Mouse (Mus musculus) G1E (cell line): Measurements from ENCODE around the gene Sec22a. TPM values are rescaled to one million over a fixed set of nuclear protein-coding genes. Genes with fewer than 3 reads are reported as not detected.

Experiments used
- ATAC-seq: 2 replicates; pipeline ENCODE4 v1.8.0; 2016; ENCODE audit warnings: mild to moderate bottlenecking; ENCODE audit not compliant: insufficient number of reproducible peaks, poor library complexity, low FRiP score, severe bottlenecking; ENCODE audit errors: extremely low read depth
- DNase-seq: peaks from one replicate; pipeline ENCODE4 v3.0.0; 2012; ENCODE audit warnings: low spot score
- H3K27me3 ChIP-seq: 2 replicates; pipeline ENCODE4 v1.6.1; 2012; ENCODE audit warnings: mild to moderate bottlenecking, low read length, inconsistent platforms; ENCODE audit not compliant: insufficient read depth
- H3K36me3 ChIP-seq: replicated peaks from 2 replicates; pipeline ENCODE3; 2012; ENCODE audit warnings: mild to moderate bottlenecking, inconsistent platforms
- H3K4me1 ChIP-seq: 2 replicates; pipeline ENCODE4 v1.6.1; 2012; ENCODE audit warnings: low read depth, low read length, inconsistent platforms, mixed read lengths; ENCODE audit not compliant: insufficient read depth
- H3K4me3 ChIP-seq: 2 replicates; pipeline ENCODE4 v1.5.1; 2012; ENCODE audit warnings: low read depth, mild to moderate bottlenecking, inconsistent platforms, low read length, moderate library complexity, mixed read lengths
- H3K9me3 ChIP-seq: replicated peaks from 2 replicates; pipeline ENCODE4 v1.6.1; 2012; ENCODE audit warnings: inconsistent platforms
- CTCF ChIP-seq: IDR thresholded peaks from 2 replicates; pipeline ENCODE4 v1.5.1; 2012; ENCODE audit warnings: low read depth, low read length, inconsistent platforms, mixed read lengths
- GATA1 ChIP-seq: IDR thresholded peaks from 2 replicates; pipeline ENCODE4 v1.6.1; 2012; ENCODE audit warnings: borderline replicate concordance, low read length, inconsistent platforms, mixed read lengths
- GATA2 ChIP-seq: IDR thresholded peaks from 2 replicates; pipeline ENCODE4 v1.6.1; 2012; ENCODE audit warnings: low read depth, low read length, inconsistent platforms, borderline replicate concordance
- POLR2AphosphoS5 ChIP-seq: IDR thresholded peaks from 2 replicates; pipeline ENCODE4 v1.6.1; 2012; ENCODE audit warnings: low read depth, low read length, inconsistent platforms; ENCODE audit not compliant: insufficient replicate concordance
- TAL1 ChIP-seq: conservative IDR thresholded peaks from 2 replicates; pipeline ENCODE4 v1.6.1; 2012; ENCODE audit warnings: low read depth, low read length, inconsistent platforms, mixed read lengths
- polyA plus RNA-seq: library from polyadenylated mRNA; stranded (reverse); fragments of >175 nt; gene quantifications from 2 replicates; pipeline ENCODE4 v1.2.3, GENCODE M21; 2012
- total RNA-seq, 2 experiments: library from RNA; stranded (forward) in 1 of 2; stranded (reverse) in 1 of 2; fragments of 200-1000 nt in 1 of 2; fragments of >200 nt in 1 of 2; fragmentation: Nextera tagmentation in 1 of 2; gene quantifications; 2 replicates each; pipeline ENCODE4 v1.2.3; 2014 to 2017

The Sec22a gene
- total and polyA plus RNA-seq, 3 experiments, result 0.46 to 26.7 (median 16.3) TPM

DNA sequence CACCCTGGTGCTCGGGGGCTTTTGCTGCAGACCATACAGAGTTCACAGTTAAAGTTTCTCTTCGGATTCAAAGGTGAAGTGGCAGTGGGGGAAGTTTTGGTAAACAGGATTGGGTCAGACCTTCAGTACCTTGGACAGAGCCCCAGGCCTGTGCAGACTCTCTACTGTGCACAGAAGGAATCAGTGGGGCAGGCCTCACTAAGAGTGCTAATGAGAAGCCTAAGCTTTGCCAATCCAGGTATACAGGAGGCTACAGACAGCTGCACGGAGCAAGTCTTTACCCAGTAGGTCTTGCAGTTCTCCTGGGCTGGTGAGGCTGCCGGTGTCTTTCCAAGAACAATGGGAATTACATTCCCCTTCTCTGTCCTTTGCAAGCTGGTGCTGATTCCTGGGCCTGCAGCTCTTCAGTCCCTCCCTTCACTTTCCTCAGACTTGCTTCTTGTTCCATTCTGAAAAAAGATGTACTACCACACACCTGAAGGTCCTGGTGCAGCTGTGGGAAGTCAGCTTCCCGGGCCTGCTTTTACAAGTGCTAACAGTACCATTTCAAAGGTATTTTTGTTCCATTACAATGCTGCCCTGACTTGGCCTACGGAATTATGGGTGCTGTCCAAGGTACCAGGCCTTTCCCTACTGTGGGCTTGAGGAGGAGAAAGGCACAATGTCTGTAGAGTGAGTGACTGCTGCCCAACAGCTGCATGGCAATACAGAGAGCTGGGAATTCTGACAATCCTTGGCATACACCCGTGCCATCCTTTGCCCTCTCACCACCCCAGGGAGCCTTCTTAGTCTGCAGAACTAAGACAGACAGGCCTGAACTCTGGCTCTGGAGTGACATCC, 61.1 kb downstream of the Sec22a start:
- no peak overlapping the region for H3K4me3 ChIP-seq
- ATAC-seq (no peak), DNase-seq (peak; percentile 16)
- H3K9me3 ChIP-seq, result no peaks in the 10 kb centered on the region
- peaks cover 7% of the 10 kb centered on the region for H3K36me3 ChIP-seq
- TF ChIP-seq GATA1 (no peak), POLR2AphosphoS5 (no peak), TAL1 (no peak), GATA2 (no peak), CTCF (no peak)
- H3K4me1 ChIP-seq, result no peaks in the 10 kb centered on the region
- H3K27me3 ChIP-seq, result no peaks in the 10 kb centered on the region

DNA sequence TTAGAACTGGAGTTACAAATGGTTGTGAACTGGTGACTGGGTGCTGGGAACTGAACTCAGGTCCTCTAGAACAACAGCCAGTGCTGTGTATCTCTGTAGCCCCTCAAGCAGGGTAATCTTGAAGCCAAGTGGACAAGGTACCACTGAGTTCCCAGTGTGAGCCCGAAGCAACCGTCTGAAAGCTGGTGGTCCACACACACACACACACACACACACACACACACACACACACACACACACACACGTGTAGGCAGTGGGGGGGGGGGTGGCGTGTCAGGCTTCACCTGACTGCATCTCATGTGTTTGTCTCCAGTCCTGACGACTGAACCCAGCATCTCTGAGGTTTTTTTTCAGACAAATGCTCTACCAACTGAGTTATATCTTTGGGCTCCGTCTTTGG, 63.6 kb downstream of the Sec22a start:
- peaks cover 7% of the 10 kb centered on the region for H3K36me3 ChIP-seq
- DNase-seq (no peak), ATAC-seq (no peak)
- H3K4me3 ChIP-seq, result no peak overlapping the region
- no peaks in the 10 kb centered on the region for H3K27me3 ChIP-seq
- TF ChIP-seq CTCF (no peak), GATA2 (no peak), POLR2AphosphoS5 (no peak), GATA1 (no peak), TAL1 (no peak)
- no peaks in the 10 kb centered on the region for H3K4me1 ChIP-seq
- no peaks in the 10 kb centered on the region for H3K9me3 ChIP-seq

- no peaks in the 10 kb centered on the region for H3K36me3 ChIP-seq
- no peak overlapping the region for H3K4me3 ChIP-seq
- H3K9me3 ChIP-seq, result no peaks in the 10 kb centered on the region
- no peak for DNase-seq
- TF ChIP-seq TAL1 (no peak), GATA1 (no peak), POLR2AphosphoS5 (no peak), GATA2 (no peak), CTCF (no peak)
- ATAC-seq, result no peak
- 0 out of 2 replicates have a peak, but pooled peaks cover 1% of the 10 kb centered on the region for H3K27me3 ChIP-seq
- no peaks in the 10 kb centered on the region for H3K4me1 ChIP-seq
Observed at GRCm38 (mm10) chr16:35297786-35298185, 65.9 kb downstream of the Sec22a start.

GRCm38 (mm10) chr16:35287244-35287643, 76.5 kb downstream of the Sec22a start:
- no peak for TF ChIP-seq GATA2
- TF ChIP-seq CTCF, result no peak
- no peak for TF ChIP-seq POLR2AphosphoS5
- TF ChIP-seq GATA1, result no peak
- TF ChIP-seq TAL1, result no peak
- ATAC-seq, result no peak
- no peak for DNase-seq
- H3K4me3 ChIP-seq, result no peak overlapping the region
- H3K27me3 ChIP-seq, result peaks cover 54% of the 10 kb centered on the region
- no peaks in the 10 kb centered on the region for H3K36me3 ChIP-seq
- no peaks in the 10 kb centered on the region for H3K9me3 ChIP-seq
- no peaks in the 10 kb centered on the region for H3K4me1 ChIP-seq

GRCm38 (mm10) chr16:35285821-35286220, 77.9 kb downstream of the Sec22a start:
- Histone ChIP-seq H3K27me3 (peaks cover 48% of the 10 kb centered on the region), H3K36me3 (no peaks in the 10 kb centered on the region), H3K4me1 (no peaks in the 10 kb centered on the region), H3K9me3 (no peaks in the 10 kb centered on the region), H3K4me3 (no peak overlapping the region)
- DNase-seq (no peak), ATAC-seq (no peak)
- TF ChIP-seq POLR2AphosphoS5 (no peak), TAL1 (no peak), CTCF (no peak), GATA2 (no peak), GATA1 (no peak)

DNA sequence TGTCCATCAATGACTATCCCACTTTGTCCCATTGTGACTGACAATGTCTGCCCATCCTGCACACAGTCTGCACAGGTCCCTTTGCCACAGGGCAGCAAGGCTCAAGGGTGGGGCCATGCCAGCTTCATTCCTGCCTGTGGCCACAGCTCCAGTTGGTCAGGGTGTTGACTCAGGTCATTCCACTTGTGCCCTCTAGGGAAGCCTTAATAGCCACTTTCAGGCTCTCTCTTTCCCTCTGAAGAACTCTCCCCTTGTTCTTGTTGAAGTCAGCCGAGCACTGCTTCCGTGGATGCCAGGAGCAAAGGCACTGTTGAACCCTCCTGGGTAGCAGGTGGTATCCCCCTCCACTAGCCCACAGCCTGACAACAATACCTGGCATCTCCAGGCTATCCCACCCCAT, 81.3 kb downstream of the Sec22a start:
- H3K27me3 ChIP-seq, result peaks cover 28% of the 10 kb centered on the region
- ATAC-seq (no peak), DNase-seq (no peak)
- no peaks in the 10 kb centered on the region for H3K4me1 ChIP-seq
- no peaks in the 10 kb centered on the region for H3K9me3 ChIP-seq
- no peaks in the 10 kb centered on the region for H3K36me3 ChIP-seq
- H3K4me3 ChIP-seq, result no peak overlapping the region
- TF ChIP-seq TAL1 (no peak), GATA1 (no peak), POLR2AphosphoS5 (no peak), GATA2 (no peak), CTCF (no peak)
